Mouse (Mus musculus) lung, embryonic 14.5 days (tissue): ENCODE measurements around the gene Cd34. TPM values are rescaled to one million over a fixed set of nuclear protein-coding genes. Genes with fewer than 3 reads are reported as not detected.
A peak's percentile ranks its signal among the peaks of the same experiment; 100 is the strongest.

ENCODE experiments used
- ATAC-seq: fragments of 200-750 bp; cut with Nextera tagmentation; 2 replicates; pipeline ENCODE4 v1.8.0; 2017; ENCODE audit warnings: mild to moderate bottlenecking, moderate TSS enrichment, moderate library complexity; ENCODE audit not compliant: insufficient read depth
- DNase-seq: peaks from one replicate; pipeline ENCODE4 v3.0.0-alpha.2; 2015
- H3K27ac ChIP-seq: fragments of 300-500 bp; sonication (generic); 2 replicates; pipeline ENCODE4 v1.5.1; 2014; ENCODE audit warnings: low read depth, mild to moderate bottlenecking, moderate library complexity
- H3K27me3 ChIP-seq: fragments of 300-500 bp; sonication (generic); 2 replicates; pipeline ENCODE4 v1.6.1; 2014; ENCODE audit warnings: low read length, control low read depth; ENCODE audit not compliant: insufficient read depth
- H3K36me3 ChIP-seq: fragments of 300-500 bp; sonication (generic); 2 replicates; pipeline ENCODE4 v1.6.1; 2014; ENCODE audit warnings: control low read depth; ENCODE audit not compliant: insufficient read depth
- H3K4me1 ChIP-seq: fragments of 300-500 bp; sonication (generic); 2 replicates; pipeline ENCODE4 v1.6.1; 2014; ENCODE audit warnings: antibody characterized with exemption, control low read depth; ENCODE audit not compliant: insufficient read depth
- H3K4me2 ChIP-seq: fragments of 300-500 bp; sonication (generic); 2 replicates; pipeline ENCODE4 v1.6.1; 2014; ENCODE audit warnings: mild to moderate bottlenecking
- H3K4me3 ChIP-seq: fragments of 300-500 bp; sonication (generic); 2 replicates; pipeline ENCODE4 v1.5.1; 2014; ENCODE audit warnings: low read depth, low read length
- H3K9ac ChIP-seq: fragments of 300-500 bp; sonication (generic); 2 replicates; pipeline ENCODE4 v1.6.1; 2014
- H3K9me3 ChIP-seq: fragments of 300-500 bp; sonication (generic); 2 replicates; pipeline ENCODE4 v1.6.1; 2016; ENCODE audit warnings: low read depth, low read length, control low read depth
- CTCF ChIP-seq: IDR thresholded peaks from 2 replicates; pipeline ENCODE4 v1.5.1; 2016; ENCODE audit warnings: antibody characterized with exemption, low read depth
- WGBS: fragments of 180-500 bp; shearing (Covaris S2); extraction: QIAGEN DNeasy Blood & Tissue Kit; methylation state at CpG from one replicate; pipeline ENCODE4 v1.1.7; 2014; 5-methylcytosine and 5-hydroxymethylcytosine counted together
- polyA plus RNA-seq: library from polyadenylated mRNA; unstranded; fragments of >200 nt; fragmentation: Nextera tagmentation; extraction: Ambion mirVana; gene quantifications from 2 replicates; pipeline ENCODE4 v1.2.1, GENCODE M21; 2014

Gene Cd34
- polyA plus RNA-seq, 1 experiment from 2014 or later, result 164 TPM

DNA sequence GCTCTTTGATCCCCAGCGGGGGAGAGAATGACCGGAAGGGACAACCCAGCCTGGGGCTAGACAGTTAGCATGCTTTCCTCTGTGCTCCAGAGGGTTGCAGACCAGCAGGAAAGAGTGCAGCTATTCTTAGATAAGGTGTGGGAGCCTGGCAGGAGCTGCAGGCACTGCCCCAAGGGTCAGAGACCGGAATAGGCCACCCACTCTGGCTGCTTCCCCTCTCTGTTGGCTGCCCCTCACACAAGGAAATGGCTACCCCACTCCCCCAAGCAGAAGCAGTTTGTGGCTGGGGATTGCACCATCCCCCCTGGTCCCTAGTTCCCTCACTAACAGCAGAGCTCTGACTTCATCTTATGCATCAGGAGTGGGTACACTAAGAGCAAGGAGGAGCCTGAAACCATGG, 10.7 kb upstream of the Cd34 start:
- Histone ChIP-seq H3K27me3 (no peaks in the 10 kb centered on the region), H3K4me2 (no peak overlapping the region), H3K36me3 (no peaks in the 10 kb centered on the region), H3K4me3 (no peak overlapping the region), H3K9me3 (no peaks in the 10 kb centered on the region), H3K27ac (no peak overlapping the region), H3K4me1 (peaks cover 16% of the 10 kb centered on the region; the same call in 1 of the 2 replicates), H3K9ac (no peak overlapping the region)
- 47% methylated on average over 3 of the region's 3 CpGs for WGBS
- ATAC-seq (peak; percentile 77), DNase-seq (peak; percentile 70)
- TF ChIP-seq CTCF, result no peak

- no peak overlapping the region for H3K9ac ChIP-seq
- no peaks in the 10 kb centered on the region for H3K27me3 ChIP-seq
- peak overlapping the region; percentile 19; the same call in 1 of the 2 replicates for H3K27ac ChIP-seq
- H3K36me3 ChIP-seq, result no peaks in the 10 kb centered on the region
- no peak for TF ChIP-seq CTCF
- DNase-seq (no peak), ATAC-seq (no peak)
- no peak overlapping the region for H3K4me3 ChIP-seq
- H3K4me1 ChIP-seq, result peaks cover 16% of the 10 kb centered on the region; the same call in 1 of the 2 replicates
- WGBS, result 61% methylated on average over 2 of the region's 2 CpGs
- no peak overlapping the region for H3K4me2 ChIP-seq
- no peaks in the 10 kb centered on the region for H3K9me3 ChIP-seq
These were observed 9.2 kb upstream of the Cd34 start for GRCm38 (mm10) chr1:194929275-194929971.

DNA sequence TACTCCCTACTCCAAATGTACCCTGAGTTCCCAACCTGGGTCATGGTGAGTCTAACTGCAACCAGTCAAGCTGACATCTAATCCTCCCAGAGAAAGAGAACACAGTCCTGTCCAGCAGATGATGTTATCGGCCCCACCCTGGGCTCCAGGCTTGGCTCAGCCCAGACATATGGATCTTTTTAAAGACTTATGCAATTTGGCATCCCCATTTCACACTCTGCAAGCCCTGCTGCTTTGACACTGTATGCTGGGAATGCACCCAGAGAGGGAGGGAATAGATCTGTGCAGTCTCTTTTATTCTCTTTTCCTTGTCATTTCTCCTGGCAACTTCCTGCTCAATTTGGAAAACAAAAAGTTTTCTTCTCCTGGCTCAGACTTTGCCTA, 8.7 kb upstream of the Cd34 start:
- Histone ChIP-seq H3K4me3 (no peak overlapping the region), H3K9me3 (no peaks in the 10 kb centered on the region), H3K4me1 (peaks cover 16% of the 10 kb centered on the region; the same call in 1 of the 2 replicates), H3K27me3 (no peaks in the 10 kb centered on the region), H3K9ac (no peak overlapping the region), H3K4me2 (no peak overlapping the region), H3K27ac (peak overlapping the region; percentile 47; the same call in 1 of the 2 replicates), H3K36me3 (no peaks in the 10 kb centered on the region)
- peak; percentile 62 for ATAC-seq
- 30% methylated on average over 1 of the region's 1 CpGs for WGBS
- TF ChIP-seq CTCF, result no peak
- DNase-seq, result peak; percentile 72

DNA sequence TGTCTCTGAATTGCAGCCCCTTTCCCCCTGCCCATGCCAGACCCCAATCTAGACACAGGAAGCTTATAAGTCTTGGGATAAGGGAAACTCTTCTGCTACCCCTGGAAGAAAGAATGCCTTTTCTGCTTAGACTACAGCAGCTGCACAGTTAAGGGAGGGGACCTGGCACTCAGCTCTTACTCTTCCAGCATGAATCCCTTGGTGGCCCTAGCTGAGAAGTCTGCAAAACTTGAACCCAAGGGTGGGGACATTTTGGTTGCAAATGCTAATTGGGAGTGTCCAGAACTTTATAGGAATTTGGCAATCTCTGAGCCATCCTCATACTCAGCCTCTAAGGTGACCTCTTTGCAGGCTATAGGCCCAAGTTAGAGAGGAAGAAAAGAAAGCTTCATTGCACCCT, 7.9 kb upstream of the Cd34 start:
- no peaks in the 10 kb centered on the region for H3K36me3 ChIP-seq
- H3K4me1 ChIP-seq, result peaks cover 12% of the 10 kb centered on the region; the same call in 1 of the 2 replicates
- H3K9ac ChIP-seq, result no peak overlapping the region
- H3K27me3 ChIP-seq, result no peaks in the 10 kb centered on the region
- H3K4me3 ChIP-seq, result no peak overlapping the region
- no peak for TF ChIP-seq CTCF
- peak overlapping the region; percentile 47; the same call in 1 of the 2 replicates for H3K27ac ChIP-seq
- H3K4me2 ChIP-seq, result no peak overlapping the region
- ATAC-seq (no peak), DNase-seq (no peak)
- no peaks in the 10 kb centered on the region for H3K9me3 ChIP-seq

DNA sequence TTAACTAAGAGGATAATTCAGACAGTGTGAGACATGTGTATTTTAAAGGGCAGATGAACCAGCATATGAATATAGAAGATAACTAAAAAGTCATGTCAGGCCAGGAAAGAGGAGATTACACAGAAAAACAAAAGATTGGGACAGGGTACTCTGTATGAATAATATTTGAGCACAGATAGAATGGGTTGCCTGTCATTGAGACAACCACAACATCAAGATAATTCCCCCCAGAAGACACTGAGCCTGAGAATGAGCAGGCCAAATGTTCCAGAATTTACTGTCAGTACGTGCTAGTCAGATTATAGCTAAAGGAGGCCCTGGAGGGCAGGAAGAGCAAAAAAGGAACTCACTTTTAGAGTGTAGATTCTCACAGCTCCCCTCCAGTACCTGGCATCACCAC, 3.3 kb upstream of the Cd34 start:
- H3K9ac ChIP-seq, result no peak overlapping the region
- no peaks in the 10 kb centered on the region for H3K36me3 ChIP-seq
- H3K27me3 ChIP-seq, result no peaks in the 10 kb centered on the region
- WGBS, result 21% methylated on average over 1 of the region's 1 CpGs
- H3K4me2 ChIP-seq, result no peak overlapping the region
- H3K4me1 ChIP-seq, result peaks cover 7% of the 10 kb centered on the region; the same call in 1 of the 2 replicates
- TF ChIP-seq CTCF, result no peak
- H3K4me3 ChIP-seq, result no peak overlapping the region
- no peak for ATAC-seq
- no peak overlapping the region for H3K27ac ChIP-seq
- no peaks in the 10 kb centered on the region for H3K9me3 ChIP-seq
- DNase-seq, result no peak

DNA sequence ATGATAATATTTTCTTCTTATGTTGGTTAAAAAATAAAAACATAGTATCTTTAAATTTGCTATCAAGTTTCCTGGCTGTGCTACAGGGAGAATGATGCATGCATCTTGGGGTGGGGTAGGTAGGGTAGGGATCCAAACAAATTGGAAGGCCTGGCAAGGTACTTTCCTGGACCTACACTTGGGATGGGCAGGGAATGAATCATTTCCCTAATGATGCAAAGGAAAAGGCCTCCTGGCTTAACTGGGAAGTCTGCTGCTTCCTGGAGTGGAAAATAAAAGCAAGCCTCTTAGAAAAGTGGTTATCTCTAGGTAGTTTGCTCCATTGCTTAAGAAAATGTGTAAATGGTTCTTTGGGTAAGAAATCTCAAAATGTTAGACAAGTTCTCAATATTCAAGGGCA, 2.9 kb downstream of the Cd34 start:
- Histone ChIP-seq H3K4me2 (peak overlapping the region; percentile 81), H3K9ac (no peak overlapping the region), H3K36me3 (no peaks in the 10 kb centered on the region), H3K9me3 (no peaks in the 10 kb centered on the region), H3K27ac (no peak overlapping the region), H3K27me3 (no peaks in the 10 kb centered on the region), H3K4me1 (no peaks in the 10 kb centered on the region), H3K4me3 (no peak overlapping the region)
- ATAC-seq (no peak), DNase-seq (no peak)
- no peak for TF ChIP-seq CTCF

DNA sequence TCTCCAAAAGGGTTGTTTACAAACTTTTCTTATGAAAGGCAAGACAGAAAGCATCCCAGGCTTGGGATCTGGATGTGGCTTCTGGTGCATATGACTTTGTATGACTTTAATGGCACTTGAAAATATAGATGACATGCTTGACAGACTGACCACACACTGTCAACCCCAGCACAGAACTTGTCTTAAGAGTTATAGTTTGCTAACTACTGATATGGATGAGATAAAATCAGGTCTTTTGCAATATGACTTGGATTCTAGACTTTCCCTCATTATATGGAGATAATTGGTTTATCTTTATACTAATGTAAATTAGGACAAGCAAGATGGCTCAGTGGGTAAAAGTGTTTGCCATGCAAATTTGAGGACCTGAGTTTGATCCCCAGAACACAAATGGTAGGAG, 4.3 kb downstream of the Cd34 start:
- H3K4me2 ChIP-seq, result peak overlapping the region; percentile 81
- H3K9me3 ChIP-seq, result no peaks in the 10 kb centered on the region
- H3K4me1 ChIP-seq, result no peaks in the 10 kb centered on the region
- H3K27ac ChIP-seq, result no peak overlapping the region
- H3K27me3 ChIP-seq, result no peaks in the 10 kb centered on the region
- H3K4me3 ChIP-seq, result no peak overlapping the region
- H3K9ac ChIP-seq, result no peak overlapping the region
- no peaks in the 10 kb centered on the region for H3K36me3 ChIP-seq
- DNase-seq (no peak), ATAC-seq (no peak)
- TF ChIP-seq CTCF, result no peak

DNA sequence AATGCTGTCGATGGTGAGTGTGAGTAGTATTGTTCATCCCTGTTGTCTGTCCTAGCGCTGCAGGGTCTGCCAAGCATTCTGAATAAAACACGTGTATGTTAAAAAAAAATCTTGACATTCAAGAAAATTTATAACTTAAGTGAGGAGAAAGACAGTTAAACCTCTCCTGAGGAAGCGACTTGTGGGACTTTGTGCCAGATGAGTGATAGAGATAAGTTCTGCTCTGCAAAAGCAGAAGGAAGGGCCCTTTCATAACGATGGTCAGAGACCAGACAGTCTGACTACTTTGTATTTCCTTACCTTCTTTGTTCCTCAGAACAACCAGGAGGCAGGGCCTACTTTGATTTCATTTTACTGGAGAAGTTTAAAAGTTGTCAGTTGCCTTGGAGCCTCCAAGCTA, 4.9 kb downstream of the Cd34 start:
- Histone ChIP-seq H3K9ac (no peak overlapping the region), H3K9me3 (no peaks in the 10 kb centered on the region), H3K4me2 (peak overlapping the region; percentile 81), H3K36me3 (no peaks in the 10 kb centered on the region), H3K27ac (no peak overlapping the region), H3K4me1 (no peaks in the 10 kb centered on the region), H3K4me3 (no peak overlapping the region), H3K27me3 (no peaks in the 10 kb centered on the region)
- ATAC-seq (no peak), DNase-seq (no peak)
- 60% methylated on average over 5 of the region's 5 CpGs for WGBS
- no peak for TF ChIP-seq CTCF
